Mouse (Mus musculus) heart, postnatal 0 days (tissue): ENCODE data around the gene Cdca5.

Experiments used
- CTCF ChIP-seq: IDR thresholded peaks from 2 replicates; pipeline ENCODE4 v1.5.1; 2016; ENCODE audit warnings: antibody characterized with exemption, control low read depth, low read depth
- EP300 ChIP-seq: IDR thresholded peaks from 2 replicates; pipeline ENCODE4 v1.6.1; 2016; ENCODE audit warnings: antibody characterized with exemption, low read depth

DNA sequence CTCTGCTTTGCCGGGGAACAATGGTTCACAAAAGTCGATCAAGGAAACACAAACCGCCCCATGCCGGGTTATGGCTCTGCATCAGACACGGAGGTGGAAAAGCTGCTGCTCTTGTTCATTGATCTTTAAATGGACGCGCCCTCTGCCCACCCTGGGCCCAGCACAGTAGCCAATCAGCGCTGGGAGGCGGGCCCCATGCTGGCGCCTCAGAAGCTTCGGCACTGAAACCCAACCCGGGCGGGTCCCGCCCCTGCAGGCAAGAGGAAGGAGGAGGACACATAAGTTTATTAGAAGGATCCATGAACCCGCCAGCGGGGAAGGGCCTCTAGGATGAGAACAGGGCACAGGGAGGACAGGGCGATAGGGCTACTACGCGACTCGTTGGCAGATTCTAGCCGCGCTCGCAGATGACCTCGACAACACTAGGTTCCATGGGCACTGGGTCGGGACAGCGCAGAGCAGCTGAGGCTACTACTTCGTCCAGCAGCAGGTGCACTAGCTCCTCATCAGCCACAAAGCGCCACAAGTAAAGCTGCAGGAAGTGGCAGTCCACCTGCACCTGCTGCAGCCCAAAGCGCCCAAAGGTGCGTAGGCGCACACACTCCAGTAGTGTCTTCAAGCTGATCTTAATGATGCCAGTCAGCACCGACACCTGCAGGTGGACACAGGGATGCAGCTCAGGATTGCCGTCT is 16.9 kb upstream of the Cdca5 start, which contains the start of gene Tm7sf2:
- no peak for TF ChIP-seq CTCF
- no peak for TF ChIP-seq EP300
